Mouse (Mus musculus) small intestine, adult 2 months (tissue): ENCODE data around the gene Tspan9. TPM values are rescaled to one million over a fixed set of nuclear protein-coding genes. Genes with fewer than 3 reads are reported as not detected.
A peak's percentile ranks its signal among the peaks of the same experiment; 100 is the strongest.

Experiments used
- H3K27ac ChIP-seq: fragments of 200-500 bp; 2 replicates; pipeline ENCODE4 v1.5.1; 2012; ENCODE audit warnings: low read depth, low read length, control low read depth, inconsistent platforms; ENCODE audit not compliant: insufficient read depth
- H3K27me3 ChIP-seq: fragments of 200-500 bp; 2 replicates; pipeline ENCODE4 v1.6.1; 2012; ENCODE audit warnings: mild to moderate bottlenecking, moderate library complexity, low read length, inconsistent platforms; ENCODE audit not compliant: control insufficient read depth, insufficient read depth
- H3K36me3 ChIP-seq: fragments of 200-500 bp; 2 replicates; pipeline ENCODE4 v1.6.1; 2012; ENCODE audit warnings: mild to moderate bottlenecking, low read length, control low read depth, inconsistent platforms; ENCODE audit not compliant: control insufficient read depth, insufficient read depth
- H3K4me1 ChIP-seq: fragments of 200-500 bp; 2 replicates; pipeline ENCODE4 v1.6.1; 2012; ENCODE audit warnings: low read length, inconsistent platforms, mixed read lengths; ENCODE audit not compliant: control insufficient read depth, insufficient read depth, insufficient read length
- H3K4me3 ChIP-seq: fragments of 200-500 bp; 2 replicates; pipeline ENCODE4 v1.5.1; 2012; ENCODE audit warnings: low read depth, mild to moderate bottlenecking, control low read depth, inconsistent platforms, low read length, moderate library complexity
- CTCF ChIP-seq: fragments of 200-500 bp; IDR thresholded peaks from 2 replicates; pipeline ENCODE4 v1.5.1; 2012; ENCODE audit warnings: low read depth, mild to moderate bottlenecking, control low read depth, inconsistent platforms, low read length, moderate library complexity, mixed read lengths; ENCODE audit not compliant: insufficient replicate concordance, insufficient read length; ENCODE audit errors: extremely low read depth
- POLR2A ChIP-seq: fragments of 200-500 bp; IDR thresholded peaks from 2 replicates; pipeline ENCODE4 v1.6.1; 2012; ENCODE audit warnings: low read depth, mild to moderate bottlenecking, control low read depth, inconsistent platforms, low read length, moderate library complexity
- WGBS: fragments of 180-500 bp; shearing (Covaris S2); methylation state at CpG from one replicate; pipeline ENCODE4 v1.1.7; 2018; 5-methylcytosine and 5-hydroxymethylcytosine counted together
- polyA plus RNA-seq: library from polyadenylated mRNA; depleted of rRNA; stranded (reverse); fragments of >200 nt; gene quantifications from 2 replicates; pipeline ENCODE4 v1.2.3, GENCODE M21; 2012

Tspan9 gene
- polyA plus RNA-seq, 1 experiment = 20.6 TPM

DNA sequence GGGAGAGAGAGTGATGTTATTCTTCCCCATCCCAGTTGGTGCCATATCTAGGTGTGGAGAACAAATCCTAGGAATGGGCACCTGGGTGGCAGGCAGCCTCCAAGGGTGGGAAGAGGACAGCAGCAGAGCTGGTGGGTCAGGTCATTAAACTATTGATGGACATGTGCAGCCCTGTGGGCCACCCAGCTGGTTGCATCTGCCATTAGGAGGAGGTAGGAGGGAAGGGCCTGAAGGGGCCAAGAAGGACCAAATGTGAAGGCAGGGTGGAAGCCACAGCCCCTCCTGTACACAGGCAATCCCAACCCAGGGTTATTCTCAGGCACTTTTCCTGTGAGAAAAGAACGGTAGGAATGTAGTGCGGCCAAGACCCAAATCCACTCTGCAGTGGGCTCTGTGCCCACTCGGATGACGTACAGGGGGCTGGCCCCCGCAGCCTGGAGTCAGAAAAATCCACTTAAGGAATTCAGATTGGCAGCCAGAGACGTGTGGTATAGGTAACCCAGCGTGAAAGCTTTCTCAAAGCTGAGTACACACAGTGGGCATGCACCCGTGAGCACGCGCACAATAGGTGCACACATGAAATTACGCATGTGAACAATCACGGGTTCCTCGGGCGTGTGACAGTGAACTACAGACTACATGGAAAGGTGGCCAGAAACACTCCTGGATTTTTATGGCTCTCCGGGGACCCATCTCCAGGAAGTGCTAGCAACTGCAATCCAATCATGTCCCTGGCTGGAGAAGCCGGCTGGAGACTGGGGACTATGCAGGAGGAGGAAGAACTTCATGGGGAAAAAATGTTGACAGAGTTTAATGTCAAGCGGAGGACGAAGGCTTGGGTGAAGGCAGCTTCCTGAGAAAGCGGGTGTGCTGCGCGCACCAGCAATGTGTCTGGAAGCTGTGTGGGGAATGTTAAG, 67.0 kb downstream of the Tspan9 start:
- peaks cover 2% of the 10 kb centered on the region; the same call in 1 of the 2 replicates for H3K4me1 ChIP-seq
- 63% methylated on average over 21 of the region's 21 CpGs for WGBS
- TF ChIP-seq POLR2A = no peak
- H3K4me3 ChIP-seq = no peak overlapping the region
- no peaks in the 10 kb centered on the region for H3K36me3 ChIP-seq
- no peaks in the 10 kb centered on the region for H3K27me3 ChIP-seq
- no peak overlapping the region for H3K27ac ChIP-seq

DNA sequence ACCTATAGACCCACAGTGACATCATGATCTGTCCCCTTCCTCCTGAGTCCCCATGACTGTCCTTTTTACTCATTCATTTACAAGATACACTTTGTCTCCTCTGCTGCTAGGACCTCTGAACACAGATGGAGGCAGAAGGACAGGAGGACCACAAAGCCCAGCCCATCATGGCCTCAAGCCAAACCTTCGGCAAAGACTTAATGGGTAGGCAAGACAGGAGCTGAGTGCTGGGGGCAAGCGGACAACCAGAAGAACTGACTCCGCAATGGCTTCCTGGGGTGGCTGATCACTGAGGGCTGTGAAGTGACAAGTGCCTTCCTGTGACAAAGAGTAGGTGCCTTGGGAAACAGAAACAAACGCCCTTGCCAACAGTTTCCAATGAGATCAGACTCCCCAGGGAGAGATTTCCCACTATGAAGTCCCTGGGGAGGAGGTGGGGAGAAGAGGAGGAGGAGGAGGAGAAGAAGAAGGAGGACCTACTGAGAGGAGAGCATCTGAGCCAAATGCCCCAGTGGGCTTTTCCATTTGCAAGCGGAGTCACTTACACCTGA, 67.9 kb downstream of the Tspan9 start:
- TF ChIP-seq POLR2A = no peak
- WGBS = 79% methylated on average over 5 of the region's 5 CpGs
- peaks cover 2% of the 10 kb centered on the region; the same call in 1 of the 2 replicates for H3K4me1 ChIP-seq
- no peaks in the 10 kb centered on the region for H3K27me3 ChIP-seq
- H3K4me3 ChIP-seq = no peak overlapping the region
- no peak overlapping the region for H3K27ac ChIP-seq
- no peaks in the 10 kb centered on the region for H3K36me3 ChIP-seq

DNA sequence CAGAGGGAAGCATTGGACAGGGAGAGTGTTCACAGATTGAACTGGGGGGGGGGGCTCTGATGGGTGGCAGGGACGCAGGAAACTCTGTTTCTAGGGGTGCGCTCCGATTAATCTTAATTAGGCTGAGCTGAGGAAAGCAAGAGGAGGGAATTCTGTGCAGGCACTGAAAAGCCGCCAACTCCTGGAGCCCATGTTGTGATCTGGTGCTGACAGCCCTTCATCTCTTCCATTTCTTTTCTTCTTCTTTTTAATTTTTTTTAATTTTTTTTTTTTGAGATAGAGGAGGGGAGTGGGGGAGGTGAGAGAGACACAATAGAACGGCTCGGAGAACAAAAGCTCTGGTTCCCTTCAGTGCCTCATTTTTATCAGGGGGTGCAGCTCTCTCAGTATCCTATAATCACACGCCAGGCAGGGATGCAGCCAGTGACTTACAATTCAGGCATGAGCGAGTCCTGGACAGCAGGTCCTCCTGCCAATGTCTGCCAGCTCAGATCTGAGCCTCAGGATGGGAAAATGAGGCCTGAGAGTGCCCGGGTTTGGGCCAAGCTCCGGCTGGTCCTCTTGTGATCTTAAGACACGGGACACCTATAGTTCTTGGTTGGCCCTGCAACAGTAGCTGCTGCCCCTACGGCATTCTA, 72.4 kb downstream of the Tspan9 start:
- 83% methylated on average over 12 of the region's 12 CpGs for WGBS
- Histone ChIP-seq H3K27ac (no peak overlapping the region), H3K4me3 (no peak overlapping the region), H3K4me1 (no peaks in the 10 kb centered on the region), H3K36me3 (no peaks in the 10 kb centered on the region), H3K27me3 (no peaks in the 10 kb centered on the region)
- no peak for TF ChIP-seq CTCF
- TF ChIP-seq POLR2A = no peak

DNA sequence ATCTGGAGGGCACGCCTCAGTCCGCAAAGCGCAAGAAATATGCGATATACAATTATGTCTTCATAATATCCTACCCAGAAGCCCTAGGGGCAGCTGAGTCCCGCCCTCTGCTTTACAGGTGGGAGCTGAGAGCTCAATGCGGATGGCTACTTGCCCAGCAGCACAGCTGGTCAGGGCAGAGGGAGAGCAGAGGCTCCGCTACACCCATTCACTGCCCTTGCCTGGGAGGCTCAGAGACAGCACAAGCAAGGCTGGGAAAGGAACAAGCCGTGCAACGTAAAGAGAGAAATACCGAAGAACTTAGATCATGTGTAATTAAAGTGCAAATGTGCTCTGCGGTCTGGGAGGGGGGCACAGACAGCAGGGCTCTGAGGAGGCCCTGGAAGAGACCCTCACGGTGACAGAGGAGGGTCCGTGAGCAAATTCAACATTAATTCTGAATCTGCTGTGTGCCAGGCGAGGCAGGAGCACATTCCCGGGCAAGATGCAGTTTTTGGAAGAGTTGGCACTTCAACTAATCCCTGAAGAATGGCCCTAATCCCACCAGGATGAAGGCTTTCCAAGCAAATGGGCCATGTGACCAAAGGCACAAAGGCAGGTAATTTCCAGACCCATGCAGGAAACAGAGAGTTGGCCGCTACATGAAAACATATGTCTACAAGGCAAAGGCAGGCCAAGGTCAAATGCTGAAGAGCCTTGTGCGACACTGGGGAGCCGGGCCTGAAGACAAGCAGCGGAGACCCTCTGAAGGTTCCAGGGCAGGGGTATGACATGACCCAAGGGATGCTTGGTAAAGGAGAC, 73.1 kb downstream of the Tspan9 start:
- TF ChIP-seq POLR2A (no peak), CTCF (no peak)

DNA sequence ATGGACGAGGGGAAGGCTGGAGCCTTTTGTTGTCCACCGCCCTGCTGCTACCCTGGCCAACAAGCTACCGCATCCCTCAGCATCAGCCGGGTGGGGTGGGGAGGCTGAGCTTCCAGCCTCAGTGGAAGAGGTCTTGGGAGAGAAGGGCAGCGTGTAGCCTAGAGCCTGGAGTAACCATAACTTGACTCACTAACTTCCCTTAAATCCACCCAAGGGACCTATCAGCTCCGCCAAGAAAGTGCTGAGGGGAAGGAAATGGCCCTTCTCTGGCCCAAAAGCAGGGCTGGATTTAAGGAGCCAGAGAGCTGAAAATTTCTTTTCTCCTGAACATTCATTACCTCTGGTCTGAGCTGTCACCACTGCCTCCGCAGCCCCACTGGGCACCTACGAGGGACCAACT, 75.2 kb downstream of the Tspan9 start:
- no peaks in the 10 kb centered on the region for H3K36me3 ChIP-seq
- no peak overlapping the region for H3K27ac ChIP-seq
- no peaks in the 10 kb centered on the region for H3K27me3 ChIP-seq
- H3K4me1 ChIP-seq = no peaks in the 10 kb centered on the region
- 87% methylated on average over 8 of the region's 8 CpGs for WGBS
- TF ChIP-seq POLR2A (no peak), CTCF (no peak)
- no peak overlapping the region for H3K4me3 ChIP-seq

More for the DNA sequence above, 73.1 kb downstream of the Tspan9 start:
- H3K27ac ChIP-seq = no peak overlapping the region
- H3K4me1 ChIP-seq = no peaks in the 10 kb centered on the region
- H3K27me3 ChIP-seq = no peaks in the 10 kb centered on the region
- no peak overlapping the region for H3K4me3 ChIP-seq
- no peaks in the 10 kb centered on the region for H3K36me3 ChIP-seq
- WGBS = 84% methylated on average over 19 of the region's 19 CpGs

DNA sequence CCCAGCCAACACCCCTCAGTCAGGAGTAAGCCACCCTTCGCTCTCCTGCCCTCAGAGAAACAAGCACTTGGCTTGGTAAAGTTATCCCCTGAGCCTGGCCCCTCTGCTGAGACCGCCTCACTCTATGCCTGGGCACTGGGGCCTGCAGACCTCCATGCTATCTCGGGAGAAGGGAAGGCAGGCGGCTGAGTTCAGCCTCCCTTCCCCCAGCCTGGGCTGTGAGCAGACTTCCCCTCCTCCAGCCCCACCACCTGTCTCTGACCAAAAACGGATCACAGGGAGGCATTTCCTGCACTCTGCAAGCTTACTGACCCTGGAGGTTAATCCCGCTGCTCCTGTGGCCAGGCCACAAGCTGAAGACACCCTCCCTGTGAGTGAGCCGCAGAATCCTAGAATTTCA, 77.4 kb downstream of the Tspan9 start:
- no peak overlapping the region for H3K27ac ChIP-seq
- WGBS = 38% methylated on average over 7 of the region's 7 CpGs

DNA sequence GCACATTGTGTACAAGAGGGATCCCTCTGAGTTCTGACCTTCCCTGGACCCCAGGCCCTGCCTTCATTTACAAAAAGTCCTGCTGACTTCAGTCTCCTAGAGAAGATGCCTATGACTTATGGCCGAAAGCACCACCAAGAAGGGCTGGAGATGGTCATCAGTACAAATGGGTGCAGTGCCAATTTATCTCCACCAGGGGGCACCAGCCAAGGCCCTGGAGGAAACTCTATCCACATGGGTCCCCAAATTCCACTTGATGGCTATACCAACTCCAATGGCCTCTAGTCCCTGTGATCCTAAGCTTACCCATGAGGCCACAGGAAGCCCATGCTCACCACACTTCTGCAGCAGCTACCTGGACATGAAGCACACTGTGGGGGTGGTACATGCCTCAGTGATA, 79.9 kb downstream of the Tspan9 start:
- Histone ChIP-seq H3K36me3 (no peaks in the 10 kb centered on the region), H3K27ac (no peak overlapping the region), H3K27me3 (no peaks in the 10 kb centered on the region), H3K4me1 (no peaks in the 10 kb centered on the region), H3K4me3 (no peak overlapping the region)
- 73% methylated on average over 1 of the region's 1 CpGs for whole genome bisulfite sequencing
- no peak for TF ChIP-seq POLR2A
- peak; percentile 67; the same call in 1 of the 2 replicates for TF ChIP-seq CTCF

More for the DNA sequence above, 77.4 kb downstream of the Tspan9 start:
- no peaks in the 10 kb centered on the region for H3K36me3 ChIP-seq
- no peak for TF ChIP-seq CTCF
- no peak for TF ChIP-seq POLR2A
- no peaks in the 10 kb centered on the region for H3K27me3 ChIP-seq
- H3K4me3 ChIP-seq = no peak overlapping the region
- H3K4me1 ChIP-seq = no peaks in the 10 kb centered on the region
